Mouse (Mus musculus): ENCODE data around the gene Actb.

Gene Actb

GRCm38 (mm10) chr5:142877337-142878280 lies 28.9 kb downstream of the Actb start:
- peak; percentile 82 for DNase-seq (ENCODE audit: low read depth)

GRCm38 (mm10) chr5:142876896-142877295 lies 29.7 kb downstream of the Actb start:
- DNase-seq (ENCODE audit: low read depth), result no peak

GRCm38 (mm10) chr5:142875513-142875905 lies 31.0 kb downstream of the Actb start:
- no peak for DNase-seq (ENCODE audit: low read depth)

GRCm38 (mm10) chr5:142874791-142875512 lies 31.6 kb downstream of the Actb start:
- no peak for DNase-seq (ENCODE audit: low read depth)

GRCm38 (mm10) chr5:142873718-142874117 lies 32.8 kb downstream of the Actb start:
- no peak for DNase-seq (ENCODE audit: low read depth)

- DNase-seq (ENCODE audit: low read depth), result no peak
These were observed 34.8 kb downstream of the Actb start for GRCm38 (mm10) chr5:142871765-142872164.

- DNase-seq (ENCODE audit: low read depth), result no peak
These were observed 37.1 kb downstream of the Actb start for GRCm38 (mm10) chr5:142869463-142869862.

GRCm38 (mm10) chr5:142857763-142858229 lies 48.8 kb downstream of the Actb start:
- DNase-seq (ENCODE audit: low read depth), result no peak

- DNase-seq (ENCODE audit: low read depth), result no peak
These were observed 50.1 kb downstream of the Actb start for GRCm38 (mm10) chr5:142856408-142856807.

- peak; percentile 80 for DNase-seq (ENCODE audit: low read depth)
These were observed 51.7 kb downstream of the Actb start for GRCm38 (mm10) chr5:142854877-142855276.

GRCm38 (mm10) chr5:142853585-142853984 lies 53.0 kb downstream of the Actb start:
- peak; percentile 31 for DNase-seq (ENCODE audit: low read depth)
